Mouse (Mus musculus) left cerebral cortex, adult 6 months (tissue): ENCODE data around the gene Timp4. TPM values are rescaled to one million over a fixed set of nuclear protein-coding genes. Genes with fewer than 3 reads are reported as not detected.

Experiments used
- long read RNA-seq, 2 experiments: library from polyadenylated mRNA; unstranded; transcript quantifications; one replicate each; pipeline ENCODE4 v2.0.0; 2019 to 2020
- polyA plus RNA-seq: library from polyadenylated mRNA; unstranded; fragments of <200 nt; fragmentation: Nextera tagmentation; gene quantifications from 2 replicates; pipeline ENCODE4 v1.2.3, GENCODE M21; 2021

The Timp4 gene
- 39.5 and 57.6 TPM in 2 replicates for polyA plus RNA-seq
- long read RNA-seq, experiment 1, full-length matches to known transcripts = 179 of 209 reads
- long read RNA-seq, experiment 1, partial matches to known transcripts = 2 of 209 reads
- long read RNA-seq, experiment 1, other reads (novel, unspliced or antisense) = 28 of 209 reads
- long read RNA-seq, experiment 2, full-length matches to known transcripts = 88 of 106 reads
- long read RNA-seq, experiment 2, partial matches to known transcripts = 2 of 106 reads
- long read RNA-seq, experiment 2, other reads (novel, unspliced or antisense) = 16 of 106 reads

DNA sequence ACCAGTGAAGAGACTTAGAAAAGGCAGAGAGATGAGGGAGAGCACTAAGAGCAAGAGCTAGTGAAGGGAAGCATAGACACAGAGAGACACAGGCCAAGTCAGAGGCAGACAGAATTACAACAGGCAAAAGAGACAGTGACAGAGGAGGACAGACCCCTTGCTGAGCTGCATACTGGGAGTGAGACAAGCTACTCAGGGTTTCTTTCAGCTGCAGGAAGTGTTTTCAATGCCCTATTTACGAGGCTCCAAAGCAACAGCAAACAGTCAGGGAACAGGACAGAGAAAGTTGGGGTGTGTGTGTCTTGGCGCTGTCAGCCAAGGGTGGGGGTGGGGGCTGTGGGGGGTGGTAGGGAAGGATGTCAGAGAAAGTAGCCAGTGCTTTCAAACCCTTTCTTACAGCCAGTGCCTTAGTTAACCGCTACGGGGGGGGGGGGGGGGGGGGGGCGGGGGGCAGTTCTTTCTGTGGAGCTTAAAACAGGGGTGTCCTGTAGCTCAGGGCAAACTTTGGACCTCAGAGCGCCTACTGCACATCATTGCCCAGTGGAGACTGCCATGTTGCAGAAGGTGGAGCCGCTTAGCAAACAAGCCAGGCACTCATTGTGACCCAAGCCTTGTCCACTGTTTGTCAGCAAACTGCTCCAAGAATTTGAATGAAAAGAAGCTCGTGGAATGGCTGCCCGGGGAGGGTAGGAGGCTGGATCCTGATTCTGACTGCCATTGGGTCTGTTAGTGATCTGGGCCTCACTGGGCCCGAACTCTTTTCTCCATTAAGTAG, at the start of gene Timp4:
Gene Timp4 (minus strand): TSS at position 107 of the 775 bp plus-strand sequence.

DNA sequence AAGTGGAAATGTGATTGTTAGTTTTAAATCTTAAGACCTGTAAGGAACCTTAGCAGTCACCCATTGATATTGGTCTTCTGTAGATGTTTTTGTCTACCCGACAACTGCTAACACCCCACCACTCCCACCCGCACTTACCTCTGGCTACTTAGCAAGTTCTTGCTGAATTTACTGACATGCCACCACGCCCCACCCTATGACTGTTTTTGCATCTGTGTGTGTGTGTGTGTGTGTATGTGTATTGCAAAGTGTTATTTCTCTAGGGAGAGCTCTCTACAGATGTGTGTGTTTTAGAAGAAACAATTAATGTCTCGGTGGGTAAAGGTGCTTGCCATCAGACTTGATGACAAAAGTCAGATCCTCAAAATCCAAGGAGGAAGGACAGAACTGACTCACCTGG, 25.0 kb downstream of the Timp4 start, which contains the start of gene Gm17482:
Gene Gm17482 (plus strand): TSS at position 301 of the 400 bp plus-strand sequence.

Other genes with a start within 250 kb of the Timp4 start
- gene Tamm41, start 214.3 kb downstream of the Timp4 start, polyA plus RNA-seq = 19.6 and 24.2 TPM in 2 replicates
- gene Syn2, start 117.3 kb downstream of the Timp4 start, polyA plus RNA-seq = 78.4 and 275 TPM in 2 replicates
- gene Gm17482, start 24.9 kb downstream of the Timp4 start, polyA plus RNA-seq = not detected in 2 replicates
- gene Pparg, start 108.7 kb upstream of the Timp4 start, polyA plus RNA-seq = 2.2 and 2.6 TPM in 2 replicates